Mouse (Mus musculus) ES-Bruce4 (cell line): ENCODE results near the gene Runx2. TPM values are rescaled to one million over a fixed set of nuclear protein-coding genes. Genes with fewer than 3 reads are reported as not detected.

ENCODE experiments used
- H3K27ac ChIP-seq: 2 replicates; pipeline ENCODE4 v1.5.1; 2012; ENCODE audit warnings: low read length, inconsistent platforms; ENCODE audit not compliant: insufficient read depth
- H3K27me3 ChIP-seq: 2 replicates; pipeline ENCODE4 v1.6.1; 2012; ENCODE audit warnings: mild to moderate bottlenecking, low read length, inconsistent platforms; ENCODE audit not compliant: control insufficient read depth, poor library complexity, insufficient read depth, severe bottlenecking
- H3K36me3 ChIP-seq: 2 replicates; pipeline ENCODE4 v1.6.1; 2012; ENCODE audit warnings: inconsistent platforms, mild to moderate bottlenecking, low read length, moderate library complexity; ENCODE audit not compliant: control insufficient read depth, poor library complexity, insufficient read depth, severe bottlenecking
- H3K4me1 ChIP-seq: one replicate; pipeline ENCODE4 v1.8.1; 2011; ENCODE audit warnings: low read length; ENCODE audit not compliant: control insufficient read depth, insufficient read depth
- H3K4me3 ChIP-seq: 2 replicates; pipeline ENCODE4 v1.5.1; 2011; ENCODE audit warnings: low read depth, mild to moderate bottlenecking, low read length
- H3K9ac ChIP-seq: 2 replicates; pipeline ENCODE4 v1.6.1; 2012; ENCODE audit warnings: low read depth, mild to moderate bottlenecking, inconsistent platforms; ENCODE audit not compliant: poor library complexity, severe bottlenecking
- H3K9me3 ChIP-seq: replicated peaks from 2 replicates; pipeline ENCODE4 v1.6.1; 2012; ENCODE audit warnings: mild to moderate bottlenecking, low read length, inconsistent platforms; ENCODE audit not compliant: control insufficient read depth, poor library complexity, insufficient read depth, severe bottlenecking
- CTCF ChIP-seq: IDR thresholded peaks from one replicate; pipeline ENCODE4 v1.8.1; 2011; ENCODE audit warnings: low read depth, low read length
- EP300 ChIP-seq: IDR thresholded peaks from 2 replicates; pipeline ENCODE4 v1.6.1; 2011; ENCODE audit warnings: low read depth, low read length; ENCODE audit not compliant: insufficient read depth
- POLR2A ChIP-seq: IDR thresholded peaks from one replicate; pipeline ENCODE4 v1.8.1; 2011; ENCODE audit warnings: low read length; ENCODE audit not compliant: insufficient read depth
- polyA plus RNA-seq: library from polyadenylated mRNA; stranded (reverse); fragments of >200 nt; gene quantifications from 2 replicates; pipeline ENCODE4 v1.2.4, GENCODE M21; 2011; ENCODE audit warnings: low read depth; ENCODE audit not compliant: missing spikeins, insufficient read depth, insufficient read length

The Runx2 gene
- polyA plus RNA-seq, 1 experiment, result 0.39 TPM

DNA sequence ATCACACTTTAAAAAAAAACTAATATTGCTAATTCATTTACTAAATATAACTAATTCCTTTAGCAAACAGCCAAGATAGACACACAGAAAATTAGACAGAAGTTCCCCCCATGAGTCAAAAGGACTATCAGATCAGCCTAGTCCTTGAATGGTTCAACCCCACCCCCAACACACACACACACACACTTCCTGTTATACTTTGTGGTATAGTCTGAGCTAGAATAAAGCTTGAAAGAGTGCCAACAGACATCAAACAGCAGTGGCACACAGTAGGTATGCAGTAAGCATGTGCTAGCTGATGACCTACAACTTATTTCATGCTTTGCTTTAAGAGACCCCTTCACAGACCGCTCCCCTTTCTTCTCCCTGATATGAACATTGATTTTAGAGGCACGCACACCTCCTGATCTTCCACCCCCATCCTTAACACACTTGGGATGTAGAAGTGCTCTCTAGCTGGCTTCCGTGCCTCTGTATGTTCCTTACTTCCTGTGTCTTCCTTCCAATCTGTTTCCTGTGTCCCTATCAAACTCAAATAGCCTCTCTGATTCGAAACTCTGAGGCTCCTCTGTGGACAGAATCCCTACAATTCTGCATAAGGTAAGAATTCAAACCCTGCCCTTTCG lies 124.1 kb downstream of the Runx2 start:
- H3K27ac ChIP-seq, result no peak overlapping the region
- TF ChIP-seq EP300 (no peak), POLR2A (no peak), CTCF (no peak)
- H3K9me3 ChIP-seq, result no peaks in the 10 kb centered on the region
- H3K9ac ChIP-seq, result no peak overlapping the region
- H3K4me3 ChIP-seq, result no peak overlapping the region
- no peaks in the 10 kb centered on the region for H3K36me3 ChIP-seq
- H3K4me1 ChIP-seq, result no peaks in the 10 kb centered on the region
- no peaks in the 10 kb centered on the region for H3K27me3 ChIP-seq

DNA sequence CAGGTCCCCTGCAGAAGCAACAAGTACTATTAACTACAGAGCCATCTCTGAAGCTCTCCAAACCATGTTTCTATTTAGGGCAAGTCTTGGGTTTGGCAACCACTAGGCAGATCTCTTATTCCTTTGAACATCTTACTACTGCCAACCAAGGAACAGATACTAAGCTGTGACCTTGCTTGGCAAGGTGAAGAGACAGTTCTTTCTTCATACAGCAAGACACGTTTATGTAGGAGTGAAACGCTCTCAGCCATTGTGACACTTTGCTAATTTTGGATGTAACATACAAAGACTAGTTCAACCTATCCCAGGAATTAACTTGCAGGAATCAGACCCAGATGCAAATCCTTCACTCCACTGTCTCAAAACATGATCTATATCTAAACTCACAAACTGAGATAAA lies 126.3 kb downstream of the Runx2 start:
- Histone ChIP-seq H3K36me3 (no peaks in the 10 kb centered on the region), H3K27ac (no peak overlapping the region), H3K4me1 (no peaks in the 10 kb centered on the region), H3K27me3 (no peaks in the 10 kb centered on the region), H3K9ac (no peak overlapping the region), H3K4me3 (no peak overlapping the region), H3K9me3 (no peaks in the 10 kb centered on the region)
- TF ChIP-seq POLR2A (no peak), CTCF (no peak), EP300 (no peak)

DNA sequence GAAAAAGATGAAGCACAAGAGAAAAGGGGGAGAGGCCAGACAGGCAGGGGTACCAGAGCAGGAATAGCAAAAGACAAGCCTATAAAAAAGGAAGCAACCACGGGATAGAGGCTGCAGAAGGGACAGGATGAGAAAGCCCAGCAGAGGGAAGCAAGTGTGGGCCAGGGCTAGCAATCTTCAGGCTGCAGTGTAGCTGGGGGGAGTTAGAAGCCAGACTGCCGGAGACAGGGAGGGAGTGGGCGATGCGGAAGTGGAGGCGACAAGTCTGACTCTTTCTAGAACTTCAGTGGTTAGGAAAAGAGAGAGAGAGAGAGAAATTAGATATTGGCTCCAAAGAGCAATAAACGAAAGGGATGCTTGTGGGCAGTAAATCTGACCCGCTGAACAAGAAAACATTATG lies 129.1 kb downstream of the Runx2 start:
- no peaks in the 10 kb centered on the region for H3K4me1 ChIP-seq
- no peak overlapping the region for H3K27ac ChIP-seq
- H3K9ac ChIP-seq, result no peak overlapping the region
- H3K27me3 ChIP-seq, result no peaks in the 10 kb centered on the region; the same call in 1 of the 2 replicates
- no peaks in the 10 kb centered on the region for H3K36me3 ChIP-seq
- no peak overlapping the region for H3K4me3 ChIP-seq
- TF ChIP-seq EP300, result no peak
- no peak for TF ChIP-seq POLR2A
- no peak for TF ChIP-seq CTCF
- H3K9me3 ChIP-seq, result no peaks in the 10 kb centered on the region

DNA sequence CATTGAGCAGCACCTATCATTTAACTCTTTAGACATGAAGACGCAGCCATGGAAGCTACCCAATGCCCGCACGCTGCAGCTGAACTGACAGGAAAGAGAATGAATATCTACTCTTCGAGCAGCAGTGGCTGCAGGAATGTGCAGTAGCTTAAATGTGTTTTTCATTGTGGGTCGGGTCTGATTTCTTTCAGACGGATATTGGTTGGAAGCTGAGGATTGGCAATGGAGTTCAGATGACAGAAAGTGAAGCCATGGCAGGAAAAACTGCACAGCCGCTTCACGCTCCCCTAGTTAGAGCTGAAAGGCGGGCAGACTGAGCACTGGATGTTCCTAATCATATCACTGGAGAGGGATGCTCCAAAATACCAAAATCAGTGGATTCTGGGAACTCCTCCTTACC lies 131.6 kb downstream of the Runx2 start:
- no peaks in the 10 kb centered on the region; the same call in 1 of the 2 replicates for H3K27me3 ChIP-seq
- no peaks in the 10 kb centered on the region for H3K9me3 ChIP-seq
- no peak overlapping the region for H3K27ac ChIP-seq
- H3K36me3 ChIP-seq, result no peaks in the 10 kb centered on the region
- H3K4me3 ChIP-seq, result no peak overlapping the region
- H3K9ac ChIP-seq, result no peak overlapping the region
- no peaks in the 10 kb centered on the region for H3K4me1 ChIP-seq
- no peak for TF ChIP-seq EP300
- no peak for TF ChIP-seq POLR2A
- TF ChIP-seq CTCF, result no peak

DNA sequence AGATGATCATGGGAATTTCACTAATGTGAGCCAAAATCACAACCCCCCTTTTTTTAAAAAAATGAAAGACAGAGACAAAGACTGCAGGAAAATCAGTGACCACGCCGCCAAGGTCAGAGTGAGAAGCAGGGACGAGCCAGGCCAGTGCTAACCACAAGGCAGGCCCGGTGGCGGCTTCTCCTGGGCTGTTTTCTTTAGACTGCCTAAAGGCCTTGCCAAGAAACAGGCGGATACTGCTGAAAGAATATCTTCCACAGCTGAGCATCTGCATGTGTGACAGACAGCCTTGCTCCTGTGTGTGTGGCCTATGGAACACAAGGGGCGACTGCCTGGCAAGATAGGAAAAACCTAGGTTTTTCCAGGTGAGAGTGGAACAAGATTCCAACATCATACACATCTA lies 136.8 kb downstream of the Runx2 start:
- no peak overlapping the region for H3K9ac ChIP-seq
- H3K4me1 ChIP-seq, result no peaks in the 10 kb centered on the region
- TF ChIP-seq CTCF, result no peak
- H3K9me3 ChIP-seq, result no peaks in the 10 kb centered on the region; the same call in 1 of the 2 replicates
- H3K27ac ChIP-seq, result no peak overlapping the region
- H3K4me3 ChIP-seq, result no peak overlapping the region
- H3K36me3 ChIP-seq, result no peaks in the 10 kb centered on the region
- H3K27me3 ChIP-seq, result no peaks in the 10 kb centered on the region; the same call in 1 of the 2 replicates

GRCm38 (mm10) chr17:44672806-44673205 lies 141.8 kb downstream of the Runx2 start:
- Histone ChIP-seq H3K36me3 (no peaks in the 10 kb centered on the region), H3K4me1 (no peaks in the 10 kb centered on the region), H3K9me3 (no peaks in the 10 kb centered on the region), H3K27me3 (no peaks in the 10 kb centered on the region), H3K27ac (no peak overlapping the region), H3K4me3 (no peak overlapping the region), H3K9ac (no peak overlapping the region)
- TF ChIP-seq POLR2A, result no peak
- TF ChIP-seq CTCF, result peak; percentile 40
